In genomic region chr11:50151374-50151773, GRCm38 (mm10) we compare ENCODE assay signal across 16 mouse cellular contexts.
"Had no signal": no experiment of that assay in that cellular context is flagged by ENCODE, and none has a peak within 500 bp of the region (broad histone marks: within the 10 kb centered on the region; RNA-seq: fewer than 3 reads in every experiment).

No protein-coding gene starts in this region.

- H3K9me3 ChIP-seq: neural tube, embryonic 12.5 days; neural tube, embryonic 13.5 days; neural tube, embryonic 15.5 days; stomach, embryonic 15.5 days had no signal

- H3K27me3 ChIP-seq: neural tube, embryonic 12.5 days; neural tube, embryonic 13.5 days; neural tube, embryonic 15.5 days; stomach, embryonic 15.5 days had no signal

- H3K9ac ChIP-seq: neural tube, embryonic 12.5 days; neural tube, embryonic 13.5 days; neural tube, embryonic 15.5 days; stomach, embryonic 15.5 days had no signal

- H3K4me1 ChIP-seq: neural tube, embryonic 12.5 days; stomach, embryonic 15.5 days had no signal

- H3K27ac ChIP-seq: neural tube, embryonic 12.5 days; neural tube, embryonic 13.5 days; neural tube, embryonic 15.5 days; stomach, embryonic 15.5 days had no signal

- H3K4me2 ChIP-seq: neural tube, embryonic 12.5 days; neural tube, embryonic 13.5 days; neural tube, embryonic 15.5 days; stomach, embryonic 15.5 days had no signal

- DNase-seq: retina, postnatal 1 day; right cerebral cortex, adult 18-20 months; right cerebral cortex, postnatal 14 days; right cerebral cortex, postnatal 25 days; right cerebral cortex, postnatal 4 days; spleen, adult 18-20 months; thymus, adult 18-20 months; thymus, adult 2 months; thymus, postnatal 14 days; thymus, postnatal 25 days; thymus, postnatal 36 days; thymus, postnatal 4 days had no signal

- H3K4me3 ChIP-seq: neural tube, embryonic 12.5 days; neural tube, embryonic 13.5 days; neural tube, embryonic 15.5 days; stomach, embryonic 15.5 days had no signal
